Mouse (Mus musculus): ENCODE results near the gene Klf13. TPM values are rescaled to one million over a fixed set of nuclear protein-coding genes. Genes with fewer than 3 reads are reported as not detected.

The Klf13 gene
- polyA plus RNA-seq, 1 experiment from 2014 or later: 31.1 TPM

DNA sequence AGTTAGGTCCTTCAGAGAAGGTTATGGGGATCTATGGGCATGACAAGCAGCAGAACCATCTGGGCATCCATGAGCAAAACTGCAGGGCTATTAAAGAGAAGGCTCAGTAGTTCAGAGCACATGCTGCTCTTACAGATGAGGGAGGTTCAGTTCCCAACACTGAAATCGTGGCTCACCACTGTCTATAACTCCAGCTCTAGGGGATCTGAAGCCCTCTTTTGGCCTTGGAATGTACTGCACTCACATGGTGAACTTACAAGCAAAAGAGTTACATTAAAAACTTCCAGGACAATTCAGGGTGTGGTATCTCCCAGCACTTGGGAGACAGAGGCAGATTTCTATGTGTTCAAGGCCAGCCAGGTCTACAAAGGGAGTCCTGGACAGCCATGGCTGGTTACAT, 15.7 kb downstream of the Klf13 start:
- H3K27ac ChIP-seq (ENCODE audit: low read length): no peak overlapping the region

DNA sequence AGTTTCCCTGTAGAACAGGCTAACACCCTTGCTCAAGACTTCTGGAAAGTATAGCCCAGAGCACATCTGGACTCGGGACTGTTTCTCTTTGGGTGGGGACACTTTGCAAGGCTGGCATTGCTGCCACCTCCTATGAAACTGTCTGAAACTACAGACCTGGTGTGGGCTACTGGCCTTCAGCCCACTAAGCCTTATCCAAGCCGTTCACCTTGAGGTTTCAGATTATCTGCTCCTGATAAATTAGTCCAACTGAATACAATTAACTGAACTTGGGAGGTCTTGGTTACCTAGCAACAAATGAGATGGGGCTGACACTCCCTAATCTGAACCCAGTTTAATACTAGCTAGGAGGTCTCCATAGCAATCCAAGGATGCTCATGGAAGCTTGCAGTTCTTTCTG, 16.1 kb downstream of the Klf13 start:
- no peaks in the 10 kb centered on the region for H3K36me3 ChIP-seq (ENCODE audit: control insufficient read depth, insufficient read depth)
- H3K4me1 ChIP-seq (replicated peaks; ENCODE audit: control insufficient read depth, insufficient read depth, low read length): peaks cover 51% of the 10 kb centered on the region
- H3K9me3 ChIP-seq (ENCODE audit: control insufficient read depth, low read length): no peaks in the 10 kb centered on the region
- WGBS: 53% methylated on average over 2 of the region's 2 CpGs
- H3K4me2 ChIP-seq (ENCODE audit: low read length): no peak overlapping the region
- no peak overlapping the region for H3K9ac ChIP-seq (replicated peaks; ENCODE audit: low read depth, low read length)
- H3K27ac ChIP-seq (ENCODE audit: low read length): no peak overlapping the region
- H3K27me3 ChIP-seq (replicated peaks; ENCODE audit: control insufficient read depth, insufficient read depth, low read length): no peaks in the 10 kb centered on the region
- no peak overlapping the region for H3K4me3 ChIP-seq (replicated peaks; ENCODE audit: low read length)
- ATAC-seq: no peak

More for the DNA sequence above, 15.7 kb downstream of the Klf13 start:
- Histone ChIP-seq H3K4me3 (replicated peaks; ENCODE audit: low read length) (no peak overlapping the region), H3K36me3 (ENCODE audit: control insufficient read depth, insufficient read depth) (no peaks in the 10 kb centered on the region), H3K27me3 (replicated peaks; ENCODE audit: control insufficient read depth, insufficient read depth, low read length) (no peaks in the 10 kb centered on the region), H3K4me1 (replicated peaks; ENCODE audit: control insufficient read depth, insufficient read depth, low read length) (peaks cover 48% of the 10 kb centered on the region), H3K4me2 (ENCODE audit: low read length) (no peak overlapping the region), H3K9ac (replicated peaks; ENCODE audit: low read depth, low read length) (no peak overlapping the region), H3K9me3 (ENCODE audit: control insufficient read depth, low read length) (no peaks in the 10 kb centered on the region)
- 92% methylated on average over 1 of the region's 1 CpGs for WGBS
- ATAC-seq: no peak

DNA sequence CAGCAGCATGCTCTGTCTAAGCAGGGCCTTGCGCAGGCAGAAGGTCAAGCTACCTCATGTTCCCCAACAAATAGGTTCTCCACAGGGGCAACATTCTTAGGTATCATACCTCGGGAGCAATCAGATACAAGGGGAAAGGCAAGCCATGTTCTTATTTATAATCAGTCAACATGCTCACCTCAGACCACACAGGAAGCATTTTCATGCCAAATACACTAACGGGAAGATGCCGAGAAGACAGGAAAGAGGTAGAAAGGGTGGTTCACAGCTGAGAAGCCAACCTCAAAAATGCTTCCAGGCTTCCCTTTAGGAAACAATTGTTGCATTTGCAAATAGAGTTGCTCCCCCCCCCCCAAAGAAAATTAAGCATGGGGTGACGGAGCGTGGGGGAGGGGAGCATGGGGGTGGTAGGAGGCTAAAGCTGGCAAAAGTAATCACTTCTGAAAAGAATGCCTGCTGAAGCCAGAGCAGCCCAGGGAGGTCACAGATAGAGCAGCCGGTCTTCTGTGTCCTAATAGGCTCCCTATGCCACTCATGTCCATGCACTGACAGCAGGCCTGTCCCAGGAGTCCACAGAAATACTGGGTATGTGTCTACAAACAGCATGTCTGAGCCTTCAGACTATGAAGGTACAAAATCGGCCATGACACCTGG, 16.7 kb downstream of the Klf13 start:
- ATAC-seq: no peak
- Histone ChIP-seq H3K9me3 (ENCODE audit: control insufficient read depth, low read length) (no peaks in the 10 kb centered on the region), H3K9ac (replicated peaks; ENCODE audit: low read depth, low read length) (no peak overlapping the region), H3K27me3 (replicated peaks; ENCODE audit: control insufficient read depth, insufficient read depth, low read length) (no peaks in the 10 kb centered on the region), H3K4me2 (ENCODE audit: low read length) (no peak overlapping the region), H3K27ac (ENCODE audit: low read length) (no peak overlapping the region), H3K4me3 (replicated peaks; ENCODE audit: low read length) (no peak overlapping the region), H3K4me1 (replicated peaks; ENCODE audit: control insufficient read depth, insufficient read depth, low read length) (peaks cover 51% of the 10 kb centered on the region), H3K36me3 (ENCODE audit: control insufficient read depth, insufficient read depth) (no peaks in the 10 kb centered on the region)
- WGBS: 63% methylated on average over 8 of the region's 8 CpGs

DNA sequence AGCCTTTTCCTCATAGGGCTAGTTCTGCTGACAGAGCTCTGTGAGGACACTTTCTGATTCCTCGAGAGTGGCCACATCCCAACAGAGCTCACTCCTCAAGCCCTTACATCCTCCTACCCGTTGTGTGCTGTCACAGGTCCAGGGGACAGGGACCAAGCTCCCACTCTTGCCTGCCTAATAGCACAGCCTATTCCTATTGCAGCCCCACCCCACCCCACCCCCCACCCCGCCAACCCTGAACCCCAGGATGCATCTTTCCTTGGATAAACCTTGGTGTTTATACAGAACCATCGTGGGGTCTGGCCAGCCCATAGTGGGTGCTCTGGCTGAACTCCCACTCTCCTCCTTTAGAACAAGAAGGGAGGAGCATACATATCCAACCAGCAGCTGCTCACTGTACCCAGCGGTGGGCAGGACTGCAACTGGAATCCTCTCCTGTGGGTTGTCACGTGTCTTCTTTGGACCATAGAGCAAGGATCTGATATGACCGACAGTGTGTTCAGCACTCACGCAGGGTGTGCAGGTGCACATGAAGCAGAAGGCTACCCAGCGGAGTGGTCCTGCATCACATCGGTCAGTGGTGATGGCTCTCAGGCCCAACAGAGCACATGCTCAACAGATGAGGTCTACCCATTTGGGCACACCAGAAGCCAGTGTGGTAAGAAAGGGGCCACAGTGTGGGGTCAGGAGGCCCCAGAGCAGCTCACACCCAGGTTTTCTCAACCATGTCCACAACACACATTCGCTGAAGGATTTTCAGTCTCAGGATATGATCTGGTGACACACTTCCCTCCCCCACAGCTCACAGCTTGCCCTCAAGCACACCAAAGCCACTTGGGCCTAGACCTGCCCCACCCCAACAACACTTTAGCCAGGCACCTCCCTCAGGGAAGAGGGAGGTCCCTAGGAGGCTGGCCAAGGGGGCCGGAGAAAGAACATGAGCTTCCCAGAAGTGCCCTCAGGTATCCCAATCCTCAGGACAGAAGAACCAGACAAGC, 19.6 kb downstream of the Klf13 start:
- Histone ChIP-seq H3K9ac (replicated peaks; ENCODE audit: low read depth, low read length) (no peak overlapping the region), H3K36me3 (ENCODE audit: control insufficient read depth, insufficient read depth) (no peaks in the 10 kb centered on the region), H3K4me3 (replicated peaks; ENCODE audit: low read length) (no peak overlapping the region), H3K27ac (ENCODE audit: low read length) (no peak overlapping the region), H3K27me3 (replicated peaks; ENCODE audit: control insufficient read depth, insufficient read depth, low read length) (no peaks in the 10 kb centered on the region), H3K4me1 (replicated peaks; ENCODE audit: control insufficient read depth, insufficient read depth, low read length) (peaks cover 24% of the 10 kb centered on the region), H3K4me2 (ENCODE audit: low read length) (no peak overlapping the region), H3K9me3 (ENCODE audit: control insufficient read depth, low read length) (no peaks in the 10 kb centered on the region)
- WGBS: 89% methylated on average over 12 of the region's 12 CpGs
- no peak for ATAC-seq

DNA sequence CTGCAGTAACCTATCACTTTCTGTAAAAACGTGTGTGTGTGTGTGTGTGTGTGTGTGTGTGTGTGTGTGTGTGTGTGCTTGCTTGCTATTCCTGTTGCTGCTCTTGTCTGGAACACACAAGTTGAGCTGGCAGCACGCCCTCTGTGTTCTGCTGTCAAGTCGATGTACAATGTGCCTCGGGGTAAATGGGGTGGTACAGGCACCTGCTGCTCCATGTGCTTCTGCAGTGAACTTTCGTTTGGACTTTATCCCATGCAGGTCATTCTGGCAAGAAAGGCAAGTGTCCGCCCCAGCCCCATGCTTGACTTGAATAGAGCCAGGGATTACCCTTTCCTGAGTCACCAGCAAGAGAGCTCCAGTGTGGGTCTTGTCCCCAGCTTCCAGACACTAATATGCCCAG, 21.0 kb downstream of the Klf13 start:
- Histone ChIP-seq H3K27ac (ENCODE audit: low read length) (peak overlapping the region; percentile 20; the same call in 1 of the 2 replicates), H3K4me2 (ENCODE audit: low read length) (no peak overlapping the region), H3K9ac (replicated peaks; ENCODE audit: low read depth, low read length) (no peak overlapping the region), H3K4me1 (replicated peaks; ENCODE audit: control insufficient read depth, insufficient read depth, low read length) (peaks cover 25% of the 10 kb centered on the region), H3K27me3 (replicated peaks; ENCODE audit: control insufficient read depth, insufficient read depth, low read length) (no peaks in the 10 kb centered on the region), H3K36me3 (ENCODE audit: control insufficient read depth, insufficient read depth) (no peaks in the 10 kb centered on the region), H3K4me3 (replicated peaks; ENCODE audit: low read length) (no peak overlapping the region), H3K9me3 (ENCODE audit: control insufficient read depth, low read length) (no peaks in the 10 kb centered on the region)
- no peak for ATAC-seq
- 30% methylated on average over 6 of the region's 6 CpGs for WGBS

DNA sequence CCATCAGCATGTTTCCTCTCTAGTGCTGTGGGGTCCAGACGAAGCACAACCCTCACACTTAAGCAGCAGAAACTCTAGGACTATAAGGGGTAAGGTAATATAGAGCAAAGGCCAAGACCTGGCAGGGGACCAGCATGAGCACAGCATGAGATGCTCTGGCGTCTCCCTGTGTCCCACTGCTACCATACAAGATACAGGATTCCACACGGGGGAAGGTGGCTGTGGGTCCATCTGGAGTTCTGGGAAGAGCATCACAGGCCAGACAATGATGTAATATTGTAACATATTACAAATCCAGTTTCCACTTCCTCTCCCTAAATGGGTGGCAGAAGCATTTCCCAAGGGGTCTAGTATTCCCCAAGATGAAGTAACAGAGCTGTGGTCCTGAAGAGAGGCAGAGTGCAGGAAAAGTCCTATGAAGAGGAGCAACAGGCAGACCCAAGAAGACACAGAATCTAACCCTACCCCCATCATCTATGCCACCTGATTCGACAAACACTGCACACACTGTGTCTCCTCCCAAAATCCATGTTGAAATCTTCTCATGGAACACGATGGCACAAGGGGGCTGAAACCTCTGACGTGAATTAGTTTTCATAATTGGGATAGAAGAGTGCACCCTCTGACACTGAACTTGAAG, 22.3 kb downstream of the Klf13 start, which contains the start of gene E030018B13Rik:
Gene E030018B13Rik (plus strand): TSS at position 590 of the 640 bp plus-strand sequence.
- Histone ChIP-seq H3K4me2 (ENCODE audit: low read length) (no peak within 1 kb of the TSS), H3K36me3 (ENCODE audit: control insufficient read depth, insufficient read depth) (no peaks in the 10 kb centered on the region), H3K27ac (ENCODE audit: low read length) (no peak within 1 kb of the TSS; the same call in 1 of the 2 replicates), H3K27me3 (replicated peaks; ENCODE audit: control insufficient read depth, insufficient read depth, low read length) (no peaks in the 10 kb centered on the region), H3K9ac (replicated peaks; ENCODE audit: low read depth, low read length) (no peak within 1 kb of the TSS), H3K4me3 (replicated peaks; ENCODE audit: low read length) (no peak within 1 kb of the TSS), H3K9me3 (ENCODE audit: control insufficient read depth, low read length) (no peaks in the 10 kb centered on the region), H3K4me1 (replicated peaks; ENCODE audit: control insufficient read depth, insufficient read depth, low read length) (peaks cover 30% of the 10 kb centered on the region)
- WGBS: 81% methylated on average over 6 of the region's 6 CpGs
- ATAC-seq: no peak

DNA sequence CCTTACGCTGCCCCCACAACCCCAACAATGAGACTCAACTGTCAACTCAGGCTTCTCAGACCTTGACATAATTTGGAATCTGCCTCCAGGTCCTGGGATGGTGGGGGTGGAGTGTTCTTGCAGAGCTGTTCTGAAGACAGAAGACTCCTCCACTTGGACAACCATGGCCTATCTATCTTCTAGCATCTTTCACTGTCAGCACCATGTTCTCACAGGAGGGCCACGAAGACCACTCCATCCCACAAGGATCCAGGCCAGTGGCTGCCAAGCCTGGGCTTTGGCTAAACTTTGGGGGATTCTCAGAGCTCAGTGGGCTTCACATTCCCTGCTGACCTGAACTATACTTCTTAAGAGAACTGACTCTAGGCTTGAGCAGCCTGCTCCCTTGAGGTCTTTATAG, 23.8 kb downstream of the Klf13 start:
- WGBS: 100% methylated on average over 2 of the region's 2 CpGs
- no peak overlapping the region for H3K4me3 ChIP-seq (replicated peaks; ENCODE audit: low read length)
- H3K27me3 ChIP-seq (replicated peaks; ENCODE audit: control insufficient read depth, insufficient read depth, low read length): no peaks in the 10 kb centered on the region
- no peak for ATAC-seq
- peaks cover 40% of the 10 kb centered on the region for H3K4me1 ChIP-seq (replicated peaks; ENCODE audit: control insufficient read depth, insufficient read depth, low read length)
- H3K9ac ChIP-seq (replicated peaks; ENCODE audit: low read depth, low read length): no peak overlapping the region
- no peaks in the 10 kb centered on the region for H3K36me3 ChIP-seq (ENCODE audit: control insufficient read depth, insufficient read depth)
- no peak overlapping the region for H3K4me2 ChIP-seq (ENCODE audit: low read length)
- no peaks in the 10 kb centered on the region for H3K9me3 ChIP-seq (ENCODE audit: control insufficient read depth, low read length)
- no peak overlapping the region for H3K27ac ChIP-seq (ENCODE audit: low read length)

DNA sequence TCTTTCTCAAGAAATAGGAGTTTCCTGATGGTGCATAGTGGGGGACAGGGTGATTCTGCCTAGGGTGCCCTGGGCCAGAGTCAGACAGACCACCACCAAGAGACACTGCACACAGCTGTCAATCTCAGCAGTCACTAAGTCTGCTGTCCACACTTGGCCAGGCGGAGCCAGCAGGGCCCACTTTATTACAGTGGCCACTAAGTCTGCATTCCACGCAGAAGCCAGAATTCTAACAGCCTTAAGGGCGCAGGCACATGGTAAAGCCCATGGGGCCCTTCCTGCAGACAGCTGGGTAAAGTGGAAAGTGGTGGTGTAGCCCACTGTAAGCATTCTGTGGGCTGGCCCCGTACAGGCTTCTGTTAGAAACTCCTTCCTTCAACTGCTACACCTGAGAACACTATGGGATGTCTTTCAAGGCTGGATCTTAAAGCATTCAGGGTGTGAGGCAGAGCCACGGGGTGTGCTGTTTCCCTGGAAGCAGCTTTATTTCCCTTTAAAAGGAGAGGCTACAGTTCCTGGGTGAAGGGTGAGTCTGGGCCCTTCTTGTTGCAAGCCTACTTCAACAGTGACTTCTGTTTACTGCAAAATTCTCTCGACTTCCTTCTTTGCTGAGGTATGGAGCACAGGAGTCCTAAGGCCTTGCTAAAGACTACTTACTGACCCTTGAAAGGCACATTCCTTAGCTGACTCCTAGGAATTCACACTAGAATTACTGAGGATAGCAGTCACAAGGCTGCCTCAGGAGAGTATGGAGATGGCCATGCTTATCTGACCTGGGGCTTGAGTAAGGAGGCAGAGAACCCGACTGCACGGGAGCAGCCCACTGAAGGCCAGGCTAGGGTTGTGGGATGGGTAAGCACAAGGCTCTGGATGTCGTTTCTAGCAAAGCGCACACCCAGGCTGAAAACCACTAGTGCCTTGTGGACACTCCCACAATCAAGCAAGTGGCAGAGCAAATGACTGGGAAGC, 24.7 kb downstream of the Klf13 start:
- 52% methylated on average over 10 of the region's 10 CpGs for WGBS
- H3K4me3 ChIP-seq (replicated peaks; ENCODE audit: low read length): no peak overlapping the region
- no peak overlapping the region for H3K4me2 ChIP-seq (ENCODE audit: low read length)
- H3K36me3 ChIP-seq (ENCODE audit: control insufficient read depth, insufficient read depth): no peaks in the 10 kb centered on the region
- H3K27ac ChIP-seq (ENCODE audit: low read length): no peak overlapping the region
- no peak for ATAC-seq
- H3K27me3 ChIP-seq (replicated peaks; ENCODE audit: control insufficient read depth, insufficient read depth, low read length): no peaks in the 10 kb centered on the region
- H3K4me1 ChIP-seq (replicated peaks; ENCODE audit: control insufficient read depth, insufficient read depth, low read length): peaks cover 39% of the 10 kb centered on the region
- no peaks in the 10 kb centered on the region for H3K9me3 ChIP-seq (ENCODE audit: control insufficient read depth, low read length)
- no peak overlapping the region for H3K9ac ChIP-seq (replicated peaks; ENCODE audit: low read depth, low read length)
